Mouse (Mus musculus) CH12.LX (cell line): ENCODE results near the gene Elovl5. TPM values are rescaled to one million over a fixed set of nuclear protein-coding genes. Genes with fewer than 3 reads are reported as not detected.

ENCODE experiments used
- DNase-seq: peaks from one replicate; pipeline ENCODE4 v3.0.0-alpha.2; 2013; ENCODE audit errors: extremely low read depth
- H3K27ac ChIP-seq: 2 replicates; pipeline ENCODE4 v1.5.1; 2012; ENCODE audit warnings: low read depth, mild to moderate bottlenecking, control low read depth, moderate library complexity; ENCODE audit not compliant: insufficient read depth
- H3K27me3 ChIP-seq: replicated peaks from 2 replicates; pipeline ENCODE3; 2012; ENCODE audit warnings: inconsistent platforms
- H3K36me3 ChIP-seq, 2 experiments: replicated peaks in 1 of 2; 2 replicates each; pipeline versions ENCODE3 to v1.6.1; 2012; ENCODE audit warnings: inconsistent platforms in 1 of 2, low read length in 1 of 2, mild to moderate bottlenecking in 1 of 2, mixed read lengths in 1 of 2, moderate library complexity in 1 of 2; ENCODE audit not compliant: control insufficient read depth in 1 of 2, insufficient read depth in 1 of 2
- H3K4me1 ChIP-seq, 2 experiments: 2 replicates each; pipeline ENCODE4 v1.6.1; 2012; ENCODE audit warnings: inconsistent platforms in 1 of 2, moderate library complexity in 1 of 2; ENCODE audit not compliant: insufficient read depth in 2 of 2, control insufficient read depth in 1 of 2
- H3K4me2 ChIP-seq: 2 replicates; pipeline ENCODE4 v1.6.1; 2012; ENCODE audit warnings: low read depth, mild to moderate bottlenecking, control low read depth; ENCODE audit not compliant: poor library complexity, insufficient read depth, severe bottlenecking
- H3K4me3 ChIP-seq, 3 experiments: fragments of 150-350 bp in 1 of 3; sonication (generic) in 1 of 3; replicated peaks in 1 of 3; 2 replicates each; pipeline versions ENCODE3 to v1.5.1; 2011 to 2012; ENCODE audit warnings: low read depth in 2 of 3, low read length in 2 of 3, mild to moderate bottlenecking in 2 of 3, moderate library complexity in 2 of 3, control low read depth in 1 of 3, improper control_type of control experiment in 1 of 3, inconsistent platforms in 1 of 3, mixed read lengths in 1 of 3; ENCODE audit not compliant: poor library complexity in 1 of 3
- H3K79me2 ChIP-seq: replicated peaks from 2 replicates; pipeline ENCODE4 v1.6.1; 2012; ENCODE audit warnings: mild to moderate bottlenecking, moderate library complexity; ENCODE audit not compliant: control insufficient read depth, poor library complexity, insufficient read depth, severe bottlenecking; ENCODE audit errors: extremely low read depth
- H3K9ac ChIP-seq: 2 replicates; pipeline ENCODE4 v1.6.1; 2012; ENCODE audit warnings: low read depth, mild to moderate bottlenecking, control low read depth, moderate library complexity; ENCODE audit not compliant: insufficient read depth
- H3K9me3 ChIP-seq: replicated peaks from 2 replicates; pipeline ENCODE3; 2012; ENCODE audit warnings: low read length, inconsistent platforms, mixed read lengths
- BHLHE40 ChIP-seq: IDR thresholded peaks from 2 replicates; pipeline ENCODE4 v1.6.1; 2011; ENCODE audit warnings: mild to moderate bottlenecking, low read depth, low read length, improper control_type of control experiment
- CHD1 ChIP-seq: IDR thresholded peaks from 2 replicates; pipeline ENCODE4 v1.6.1; 2012; ENCODE audit warnings: low read depth, low read length, improper control_type of control experiment, inconsistent platforms
- CTCF ChIP-seq, 2 experiments: IDR thresholded peaks in 1 of 2; conservative IDR thresholded peaks in 1 of 2; 2 replicates each; pipeline ENCODE4 v1.5.1; 2011 to 2012; ENCODE audit warnings: low read depth in 2 of 2, low read length in 2 of 2, improper control_type of control experiment in 1 of 2, inconsistent platforms in 1 of 2, mild to moderate bottlenecking in 1 of 2, moderate library complexity in 1 of 2
- ELF1 ChIP-seq: IDR thresholded peaks from 2 replicates; pipeline ENCODE4 v1.6.1; 2014; ENCODE audit warnings: low read depth, mild to moderate bottlenecking, inconsistent platforms, low read length, improper control_type of control experiment
- EP300 ChIP-seq: IDR thresholded peaks from 2 replicates; pipeline ENCODE4 v1.6.1; 2011; ENCODE audit warnings: low read length, improper control_type of control experiment
- ETS1 ChIP-seq: conservative IDR thresholded peaks from 2 replicates; pipeline ENCODE4 v1.6.1; 2012; ENCODE audit warnings: low read depth, mild to moderate bottlenecking, inconsistent platforms, low read length, improper control_type of control experiment, moderate library complexity
- IRF4 ChIP-seq: IDR thresholded peaks from 2 replicates; pipeline ENCODE4 v1.6.1; 2014; ENCODE audit warnings: low read depth, mild to moderate bottlenecking, inconsistent platforms, low read length, improper control_type of control experiment
- JUND ChIP-seq: conservative IDR thresholded peaks from 2 replicates; pipeline ENCODE4 v1.6.1; 2011; ENCODE audit warnings: low read depth, low read length, improper control_type of control experiment
- KAT2A ChIP-seq: IDR thresholded peaks from 2 replicates; pipeline ENCODE4 v1.6.1; 2012; ENCODE audit warnings: low read length, improper control_type of control experiment, inconsistent platforms; ENCODE audit not compliant: insufficient replicate concordance
- MAZ ChIP-seq: IDR thresholded peaks from 2 replicates; pipeline ENCODE4 v1.6.1; 2012; ENCODE audit warnings: low read depth, mild to moderate bottlenecking, inconsistent platforms, low read length, improper control_type of control experiment, moderate library complexity
- MEF2A ChIP-seq: IDR thresholded peaks from 2 replicates; pipeline ENCODE4 v1.6.1; 2014; ENCODE audit warnings: low read depth, mild to moderate bottlenecking, inconsistent platforms, low read length, improper control_type of control experiment, borderline replicate concordance
- MXI1 ChIP-seq: IDR thresholded peaks from 2 replicates; pipeline ENCODE4 v1.6.1; 2011; ENCODE audit warnings: mild to moderate bottlenecking, low read depth, low read length, improper control_type of control experiment
- NELFE ChIP-seq: IDR thresholded peaks from 2 replicates; pipeline ENCODE4 v1.6.1; 2011; ENCODE audit warnings: low read depth, low read length, improper control_type of control experiment
- NRF1 ChIP-seq: IDR thresholded peaks from 2 replicates; pipeline ENCODE4 v1.6.1; 2014; ENCODE audit warnings: low read depth, mild to moderate bottlenecking, inconsistent platforms, low read length, improper control_type of control experiment, moderate library complexity
- POLR2A ChIP-seq: IDR thresholded peaks from 2 replicates; pipeline ENCODE4 v1.6.1; 2011; ENCODE audit warnings: low read depth, mild to moderate bottlenecking, improper control_type of control experiment, low read length
- POLR2AphosphoS2 ChIP-seq: IDR thresholded peaks from 2 replicates; pipeline ENCODE4 v1.6.1; 2011; ENCODE audit warnings: low read depth, low read length, improper control_type of control experiment
- RAD21 ChIP-seq: IDR thresholded peaks from 2 replicates; pipeline ENCODE4 v1.6.1; 2011; ENCODE audit warnings: low read depth, mild to moderate bottlenecking, low read length, improper control_type of control experiment, moderate library complexity
- RCOR1 ChIP-seq: conservative IDR thresholded peaks from 2 replicates; pipeline ENCODE4 v1.6.1; 2012; ENCODE audit warnings: low read depth, mild to moderate bottlenecking, inconsistent platforms, low read length, improper control_type of control experiment
- SIN3A ChIP-seq: IDR thresholded peaks from 2 replicates; pipeline ENCODE4 v1.6.1; 2012; ENCODE audit warnings: low read length, improper control_type of control experiment, inconsistent platforms
- TCF12 ChIP-seq: IDR thresholded peaks from 2 replicates; pipeline ENCODE4 v1.6.1; 2014; ENCODE audit warnings: low read depth, mild to moderate bottlenecking, inconsistent platforms, low read length, improper control_type of control experiment
- ZNF384 ChIP-seq: IDR thresholded peaks from 2 replicates; pipeline ENCODE4 v1.6.1; 2012; ENCODE audit warnings: low read depth, low read length, improper control_type of control experiment, inconsistent platforms
- dilution Hi-C: fragments of 300-500 bp; cut with MboI; formaldehyde crosslinking; loops from 2 replicates; pipeline ENCODE4 v1.14.3; 2020; ENCODE audit warnings: low sequenced_read_pairs; ENCODE audit not compliant: extremely low pct_unique_long_range_greater_than_20kb, extremely low pct_ligation_motif_present
- in situ Hi-C: fragments of 300-500 bp; cut with MboI; formaldehyde crosslinking; loops from 3 replicates; pipeline ENCODE4 v1.14.3; 2019; ENCODE audit warnings: low sequenced_read_pairs, low pct_ligation_motif_present, low pct_unique_long_range_greater_than_20kb, mixed read lengths
- polyA plus RNA-seq: library from polyadenylated mRNA; unstranded; fragments of >175 nt; gene quantifications from 2 replicates; pipeline ENCODE4 v1.2.1, GENCODE M21; 2012; ENCODE audit warnings: low read depth; ENCODE audit not compliant: insufficient read length
- total RNA-seq, 2 experiments: library from RNA; depleted of rRNA; stranded (reverse); fragments of 300-350 nt in 1 of 2; fragments of >200 nt in 1 of 2; gene quantifications; 2 replicates each; pipeline ENCODE4 v1.2.3; 2012 to 2014

Gene Elovl5
- total and polyA plus RNA-seq, 3 experiments, result 44.0 to 122 (median 63.0) TPM

DNA sequence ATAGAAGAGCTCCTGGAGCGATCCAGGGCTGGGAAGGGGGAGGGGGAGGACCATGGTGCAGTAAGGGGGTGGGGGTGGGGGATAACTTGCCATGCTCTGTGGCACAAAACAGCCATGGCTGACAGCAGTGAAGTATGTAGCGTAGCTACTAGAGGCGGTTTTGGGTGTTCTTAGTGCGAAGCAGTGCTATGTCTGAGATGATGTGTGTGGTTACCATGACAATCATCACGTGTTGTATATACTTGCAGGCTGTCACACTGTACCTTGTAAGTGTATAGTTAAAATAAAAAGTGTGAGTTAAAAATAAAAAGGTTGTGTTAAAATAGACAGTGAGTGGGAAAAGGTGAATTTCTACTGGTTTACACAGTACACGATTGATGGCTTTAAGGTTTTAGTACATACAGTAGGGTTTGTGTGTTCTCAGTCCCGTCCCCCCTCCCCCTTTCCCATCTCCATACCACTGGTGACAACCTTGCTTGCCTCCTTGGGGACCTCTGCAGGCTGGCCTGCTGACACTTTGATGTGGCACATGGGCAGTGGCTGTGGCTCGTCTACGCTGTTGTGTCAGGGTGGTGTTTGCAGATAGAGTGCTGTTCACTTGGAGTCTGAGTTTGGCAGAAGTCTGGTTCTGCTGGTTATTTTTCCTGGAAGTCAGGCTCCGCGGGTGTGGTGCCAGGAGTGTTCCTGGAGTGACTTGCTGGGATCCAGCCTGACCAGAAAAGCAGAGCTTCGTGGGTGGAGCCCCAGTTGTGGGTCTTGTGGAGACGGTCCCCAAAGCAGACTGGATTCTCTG lies 21.8 kb downstream of the Elovl5 start:
- Histone ChIP-seq H3K27me3 (no peaks in the 10 kb centered on the region), H3K27ac (no peak overlapping the region), H3K9ac (no peak overlapping the region), H3K4me1 (peaks cover 21 to 91% of the 10 kb centered on the region in 2 experiments), H3K79me2 (peaks cover 7% of the 10 kb centered on the region), H3K4me2 (no peak overlapping the region), H3K9me3 (no peaks in the 10 kb centered on the region), H3K36me3 (peaks cover 0 to 29% of the 10 kb centered on the region in 2 experiments)
- dilution Hi-C loops, result no loop called here
- no peak for DNase-seq
- TF ChIP-seq CHD1 (no peak), TCF12 (no peak), MAZ (no peak), RAD21 (no peak), NELFE (no peak), ETS1 (no peak), SIN3A (no peak), MXI1 (no peak), RCOR1 (no peak), KAT2A (no peak), ZNF384 (no peak), CTCF (conservative IDR thresholded peaks at IDR 0.05 in 1 of 2, IDR thresholded peaks at IDR 0.05 in 1 of 2; ENCODE audit: low read depth in 2 of 2, low read length in 2 of 2) (no peak), BHLHE40 (no peak)
- TF ChIP-seq, all 38 proteins: peak for 0
- no peak overlapping the region for H3K4me3 ChIP-seq
- in situ Hi-C loops, result no loop called here

DNA sequence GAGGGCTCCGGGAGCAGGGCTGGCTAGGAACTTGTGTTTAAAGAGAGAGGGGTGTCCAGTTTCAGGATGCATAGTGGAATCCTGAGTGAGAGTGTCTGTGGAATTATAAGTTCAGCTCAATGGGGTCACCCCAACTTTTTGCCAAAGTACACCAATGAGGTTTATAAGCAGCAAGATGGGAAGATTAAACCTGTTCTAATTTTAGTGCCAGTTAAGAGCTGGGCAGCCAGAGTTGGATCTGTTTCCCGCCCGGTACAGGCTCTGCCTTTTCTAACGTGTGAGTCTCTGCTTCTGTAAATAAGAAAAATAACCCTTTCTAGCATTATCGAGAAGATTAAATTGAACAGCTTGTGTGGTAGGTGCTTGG lies 22.4 kb downstream of the Elovl5 start:
- Histone ChIP-seq H3K9me3 (no peaks in the 10 kb centered on the region), H3K79me2 (peaks cover 4% of the 10 kb centered on the region), H3K27ac (no peak overlapping the region), H3K27me3 (no peaks in the 10 kb centered on the region), H3K4me2 (no peak overlapping the region), H3K9ac (no peak overlapping the region), H3K4me3 (no peak overlapping the region), H3K4me1 (peaks cover 21 to 93% of the 10 kb centered on the region in 2 experiments), H3K36me3 (peaks cover 0 to 28% of the 10 kb centered on the region in 2 experiments)
- in situ Hi-C loops (no loop called here), dilution Hi-C loops (no loop called here)
- DNase-seq, result no peak
- TF ChIP-seq MXI1 (no peak), EP300 (no peak), MEF2A (no peak), ELF1 (no peak), POLR2A (no peak), POLR2AphosphoS2 (no peak), NRF1 (no peak), JUND (no peak), IRF4 (no peak), MAZ (no peak)
